Mouse (Mus musculus) frontal cortex, postnatal 36 days (tissue): ENCODE results near the gene Gpr107.
A peak's percentile ranks its signal among the peaks of the same experiment; 100 is the strongest.

Experiments
- DNase-seq, 2 experiments: peaks; one replicate each; pipeline ENCODE4 v3.0.0; 2022; ENCODE audit warnings: low spot score in 2 of 2

Gpr107 gene

DNA sequence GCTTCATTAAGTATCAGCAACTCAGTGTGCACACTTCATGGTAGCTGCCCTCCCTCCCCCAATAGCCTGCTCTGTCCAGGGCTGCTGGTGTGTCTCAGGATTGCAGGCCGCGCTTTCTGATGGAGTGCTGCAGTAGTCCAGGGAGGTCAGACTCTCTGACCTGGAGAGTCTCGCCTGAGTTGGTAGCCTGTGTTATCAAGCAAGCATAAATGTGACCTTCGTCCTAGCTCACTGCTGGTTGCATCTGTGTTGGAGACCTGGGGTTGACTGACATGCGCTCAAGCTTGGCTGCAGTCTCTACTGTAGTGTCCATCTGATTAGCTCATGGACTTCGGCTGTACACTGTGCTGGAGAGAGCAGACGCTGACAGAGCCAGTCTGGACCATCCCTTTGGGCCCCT is 49.7 kb downstream of the Gpr107 start:
- no peak for DNase-seq

DNA sequence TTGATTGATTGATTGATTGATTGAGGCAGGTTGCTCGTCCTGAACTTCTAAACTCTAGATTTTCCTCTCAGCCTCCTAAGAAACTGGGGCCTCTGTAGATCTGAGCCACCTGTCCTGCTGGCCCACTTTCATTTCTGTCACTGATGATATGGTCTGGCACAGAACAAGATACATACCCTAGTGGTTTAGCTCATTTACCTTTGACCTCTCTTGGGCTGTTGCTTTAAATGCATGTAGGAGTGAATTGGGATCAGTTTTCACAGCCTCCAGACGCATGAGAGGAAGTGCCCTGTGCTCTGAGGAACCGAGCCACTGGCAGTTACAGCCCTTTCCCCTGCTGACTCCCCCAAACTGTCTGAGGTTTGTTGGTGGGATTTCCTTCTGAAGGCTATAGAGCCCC is 50.2 kb downstream of the Gpr107 start:
- DNase-seq: no peak

GRCm38 (mm10) chr2:31202956-31203355 is 50.8 kb downstream of the Gpr107 start:
- DNase-seq: no peak

DNA sequence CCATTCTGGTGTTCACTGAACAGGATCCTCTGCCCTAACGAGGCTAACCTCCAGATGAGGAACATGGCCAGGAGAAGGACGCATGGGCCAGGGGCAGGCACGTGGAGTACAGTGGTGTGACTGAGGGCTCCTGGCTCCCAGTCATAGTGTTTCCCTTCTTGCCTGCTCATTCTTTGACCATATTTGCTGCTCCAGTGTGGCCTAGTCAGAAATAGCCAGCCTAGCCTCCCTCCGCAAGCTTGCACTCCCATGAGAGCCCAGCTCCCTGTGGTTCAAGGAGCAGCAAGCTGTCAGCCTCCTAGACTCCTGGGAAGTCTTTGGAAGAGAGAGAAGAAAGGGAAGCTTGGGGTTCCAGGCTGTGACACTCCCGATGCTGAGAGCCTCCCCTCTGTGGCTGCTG is 52.6 kb downstream of the Gpr107 start:
- no peak for DNase-seq

- no peak for DNase-seq
Measured at GRCm38 (mm10) chr2:31206211-31206610, 54.1 kb downstream of the Gpr107 start.

- no peak for DNase-seq
Measured at GRCm38 (mm10) chr2:31206882-31207281, 54.8 kb downstream of the Gpr107 start.

- no peak for DNase-seq
Measured at GRCm38 (mm10) chr2:31208544-31209142, 56.5 kb downstream of the Gpr107 start.

DNA sequence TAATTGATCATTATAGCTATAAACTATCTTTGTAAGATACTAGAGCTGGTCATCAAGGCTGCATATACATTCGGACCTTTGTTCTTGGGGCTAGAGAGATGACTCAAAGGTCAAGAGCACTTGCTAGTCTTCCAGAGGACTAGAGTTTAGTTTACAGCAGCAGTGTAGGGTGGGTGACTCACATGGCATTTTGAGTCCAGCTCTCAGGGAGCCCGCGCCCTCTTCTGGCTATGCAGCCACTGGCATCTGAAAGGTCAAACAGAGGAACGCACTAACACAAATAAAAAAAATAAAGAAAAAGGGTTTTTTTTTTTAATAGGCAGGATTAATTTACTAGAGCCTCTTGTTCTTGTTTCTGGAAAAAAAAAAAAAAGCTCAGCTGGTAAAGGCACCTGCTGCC is 57.4 kb downstream of the Gpr107 start:
- DNase-seq: no peak

DNA sequence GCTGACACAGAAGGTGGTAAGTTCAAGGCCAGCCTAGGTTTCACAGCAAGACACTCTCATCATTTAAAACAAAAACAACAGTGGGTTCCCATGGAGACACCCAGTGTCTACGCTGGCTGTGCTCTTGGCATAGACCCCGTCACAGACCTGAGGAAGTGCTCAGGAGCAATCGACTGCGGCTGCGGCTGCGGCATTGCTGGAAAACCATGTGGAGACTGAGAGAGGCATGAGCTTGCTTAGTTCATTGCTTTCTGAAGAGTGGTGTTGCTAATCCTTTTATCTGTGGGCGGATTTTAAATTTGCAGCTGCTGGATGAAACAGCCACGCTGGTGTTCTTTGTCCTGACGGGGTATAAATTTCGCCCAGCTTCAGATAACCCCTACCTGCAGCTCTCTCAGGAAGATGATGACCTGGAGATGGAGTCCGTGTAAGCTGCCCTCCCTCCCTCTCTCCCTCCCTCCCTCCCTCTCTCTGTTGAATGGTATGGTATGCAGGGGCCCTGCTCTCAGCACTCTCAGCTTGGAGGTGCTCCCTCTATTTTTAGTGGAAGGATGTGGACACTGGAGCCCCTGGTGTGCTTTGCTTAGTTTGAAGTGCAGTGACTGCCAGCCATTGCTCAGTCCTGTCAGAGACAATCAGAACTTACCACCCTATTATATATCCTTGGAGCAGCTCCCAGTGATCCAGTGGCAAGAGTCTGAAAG is 58.2 kb downstream of the Gpr107 start:
- no peak for DNase-seq

- no peak for DNase-seq
Measured at GRCm38 (mm10) chr2:31211204-31211603, 59.1 kb downstream of the Gpr107 start.

DNA sequence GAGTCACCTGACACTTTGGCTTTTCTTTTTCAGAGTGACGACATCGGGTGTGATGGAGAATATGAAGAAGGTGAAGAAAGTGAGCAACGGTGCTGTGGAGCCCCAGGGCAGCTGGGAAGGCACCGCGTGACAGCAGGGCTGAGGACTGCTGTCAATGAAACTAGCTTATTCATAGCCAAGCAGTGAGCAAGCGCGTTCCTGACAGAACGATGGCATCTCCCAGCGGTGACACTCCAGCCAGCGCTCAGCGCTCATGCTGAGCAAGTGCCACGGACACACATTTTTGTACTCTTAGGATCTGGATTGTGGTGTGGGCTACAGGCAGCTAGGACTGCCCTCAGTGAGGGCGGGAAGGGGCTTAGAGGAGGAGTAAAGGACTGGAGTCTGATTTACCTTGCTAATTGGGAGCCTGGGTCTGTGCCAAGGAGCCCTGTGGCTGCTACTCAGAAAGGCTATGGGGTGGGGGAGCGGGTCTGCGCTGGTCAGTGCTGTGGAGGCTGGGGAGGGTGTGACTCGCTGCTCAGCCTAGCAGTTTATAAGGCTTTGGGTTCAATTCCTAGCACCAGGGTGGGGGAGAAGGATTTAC is 62.2 kb downstream of the Gpr107 start:
- no peak for DNase-seq

DNA sequence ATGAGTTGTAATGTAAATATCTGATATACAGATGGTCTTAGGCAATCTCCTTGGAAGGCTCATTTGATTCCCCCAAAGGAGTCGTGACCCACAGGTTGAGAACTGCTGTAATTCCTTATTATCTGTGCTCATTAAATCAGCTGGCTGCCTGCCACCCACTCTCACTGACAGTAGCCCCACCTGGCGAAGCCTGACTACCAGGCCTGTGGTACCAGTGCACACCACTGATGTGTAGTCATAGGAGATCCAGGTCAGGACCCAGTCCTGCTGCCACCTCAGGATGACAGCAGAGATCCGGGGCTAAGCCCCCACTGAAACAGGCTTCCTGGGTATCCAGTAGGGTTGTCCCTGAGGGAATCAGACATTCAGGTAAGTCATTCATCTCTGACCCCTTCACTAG is 66.5 kb downstream of the Gpr107 start:
- no peak for DNase-seq

- no peak for DNase-seq
Measured at GRCm38 (mm10) chr2:31219470-31219869, 67.4 kb downstream of the Gpr107 start.

DNA sequence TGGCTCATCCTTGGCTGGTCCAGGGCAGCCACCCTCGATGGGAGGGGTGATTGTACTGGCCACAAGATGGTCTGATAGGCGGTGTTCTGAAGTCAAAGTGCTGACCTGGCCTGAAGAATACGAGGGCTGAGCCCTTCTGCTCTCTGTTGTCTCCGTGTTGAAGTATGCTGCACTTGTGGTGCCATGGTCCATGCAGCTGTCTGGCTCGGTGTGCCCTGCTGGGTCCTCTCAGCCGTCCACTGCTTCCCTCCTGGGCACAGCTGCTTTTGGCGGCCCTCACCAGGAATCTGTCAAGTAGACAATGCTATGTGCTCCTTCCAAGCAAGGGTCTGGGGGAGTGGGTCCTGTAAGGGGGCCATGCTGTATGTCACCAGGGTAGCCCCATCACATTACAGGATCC is 68.7 kb downstream of the Gpr107 start:
- DNase-seq: no peak

GRCm38 (mm10) chr2:31221582-31221981 is 69.5 kb downstream of the Gpr107 start:
- DNase-seq: no peak

DNA sequence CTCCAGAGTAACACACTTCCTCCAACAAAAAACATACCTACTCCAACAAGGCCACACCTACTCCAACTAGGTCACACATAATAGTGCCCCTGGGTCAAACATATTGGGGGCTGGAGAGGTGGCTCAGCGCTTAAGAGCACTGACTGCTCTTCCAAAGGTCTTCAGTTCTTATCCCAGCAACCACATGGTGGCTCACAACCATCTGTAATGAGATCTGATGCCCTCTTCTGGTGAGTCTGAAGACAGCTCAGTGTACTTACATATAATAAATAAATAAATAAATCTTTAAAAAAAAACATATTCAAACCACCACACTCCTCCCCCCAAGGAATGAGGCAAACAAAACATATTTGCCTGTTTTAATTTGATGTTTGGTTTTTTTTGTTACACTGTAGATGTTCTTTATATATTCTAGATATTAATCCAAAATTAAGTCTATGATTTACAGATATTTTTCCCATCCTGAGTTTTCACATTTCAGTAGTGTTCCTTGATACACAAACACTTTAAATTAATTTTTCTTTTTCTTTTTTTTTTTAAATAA is 76.7 kb downstream of the Gpr107 start:
- DNase-seq: no peak

- DNase-seq: peak in 1 of 2 experiments; percentile 34
Measured at GRCm38 (mm10) chr2:31239203-31239696, 87.1 kb downstream of the Gpr107 start.

DNA sequence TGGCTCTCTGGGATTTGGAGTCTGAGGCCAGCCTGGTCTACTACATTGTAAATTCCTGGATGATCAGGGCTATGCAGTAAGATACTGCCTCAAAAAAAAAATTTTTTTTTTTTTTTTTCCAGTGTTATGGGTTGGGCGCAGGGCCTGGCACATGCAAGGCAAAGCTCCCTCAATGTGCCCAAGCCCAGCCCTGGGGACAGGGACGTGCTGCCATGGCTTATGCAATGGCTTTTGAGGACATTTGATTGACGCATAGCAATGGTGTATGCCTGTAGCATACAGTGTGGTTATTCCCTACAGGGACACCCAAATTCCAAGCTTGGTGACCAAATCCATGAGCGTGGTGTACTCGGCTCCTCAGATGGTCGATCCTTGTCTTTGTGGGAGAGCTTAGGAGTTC is 87.7 kb downstream of the Gpr107 start:
- no peak for DNase-seq

GRCm38 (mm10) chr2:31241639-31242038 is 89.5 kb downstream of the Gpr107 start:
- DNase-seq: no peak

GRCm38 (mm10) chr2:31244216-31244615 is 92.1 kb downstream of the Gpr107 start:
- no peak for DNase-seq

- no peak for DNase-seq
Measured at GRCm38 (mm10) chr2:31245051-31245450, 92.9 kb downstream of the Gpr107 start.

DNA sequence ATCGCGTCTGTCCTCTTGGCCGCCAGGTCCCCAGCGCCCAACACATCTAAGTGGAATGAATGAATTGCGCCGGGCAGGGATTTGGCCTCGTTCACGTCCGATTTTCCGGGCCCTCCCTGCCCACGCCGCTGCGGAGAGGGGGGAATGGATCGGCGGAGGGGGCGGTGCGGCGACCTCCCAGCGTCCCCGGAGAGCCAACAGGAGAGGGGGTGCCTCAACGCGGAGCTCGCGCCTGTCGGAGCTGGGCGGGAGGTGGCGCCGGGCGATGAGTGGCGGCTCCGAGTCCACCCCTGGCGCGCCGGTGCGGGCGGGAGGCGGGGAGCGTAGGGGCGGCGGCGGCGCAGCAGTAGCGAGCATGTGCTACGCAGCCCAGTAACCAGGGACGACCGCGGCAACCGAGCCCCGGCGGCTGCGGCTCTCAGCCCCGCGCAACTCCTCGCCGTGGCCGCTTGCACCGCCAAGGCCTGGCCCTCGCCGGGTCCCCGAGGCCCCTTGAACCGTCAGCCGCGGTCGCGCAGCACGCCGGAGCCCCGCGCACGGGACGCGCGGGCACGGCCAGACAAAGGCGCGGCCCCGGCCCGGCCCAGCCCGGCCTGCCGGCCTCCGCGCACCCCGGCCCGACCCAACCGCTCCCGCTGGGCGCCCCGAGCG is 93.5 kb downstream of the Gpr107 start, which contains the start of gene Ncs1:
Gene Ncs1, plus strand, starts transcription at position 333 of the 651 bp plus-strand sequence.
- peak; percentile 88 to 89 for DNase-seq
